Mouse (Mus musculus) limb, embryonic 13.5 days (tissue): ENCODE measurements around the gene Med15. TPM values are rescaled to one million over a fixed set of nuclear protein-coding genes. Genes with fewer than 3 reads are reported as not detected.
"Not testable (repeated sequence)": the region's sequence is repeated elsewhere in the genome, so short reads cannot be mapped to it uniquely, and the experiment has no call there.

ENCODE experiments used
- ATAC-seq: fragments of 200-750 bp; cut with Nextera tagmentation; 2 replicates; pipeline ENCODE4 v1.8.0; 2017; ENCODE audit warnings: low read depth, moderate number of reproducible peaks, moderate TSS enrichment; ENCODE audit not compliant: low FRiP score
- H3K27ac ChIP-seq: fragments of 300-500 bp; sonication (generic); 2 replicates; pipeline ENCODE4 v1.5.1; 2015; ENCODE audit warnings: inconsistent platforms, mild to moderate bottlenecking, moderate library complexity
- H3K27me3 ChIP-seq: fragments of 300-500 bp; sonication (generic); 2 replicates; pipeline ENCODE4 v1.6.1; 2015; ENCODE audit warnings: mild to moderate bottlenecking, inconsistent platforms
- H3K36me3 ChIP-seq: fragments of 300-500 bp; sonication (generic); 2 replicates; pipeline ENCODE4 v1.6.1; 2015; ENCODE audit warnings: inconsistent platforms, mild to moderate bottlenecking, moderate library complexity
- H3K4me1 ChIP-seq: fragments of 300-500 bp; sonication (generic); 2 replicates; pipeline ENCODE4 v1.6.1; 2015; ENCODE audit warnings: inconsistent platforms
- H3K4me2 ChIP-seq: fragments of 300-500 bp; sonication (generic); replicated peaks from 2 replicates; pipeline ENCODE4 v1.6.1; 2015; ENCODE audit warnings: inconsistent platforms, mild to moderate bottlenecking, moderate library complexity
- H3K4me3 ChIP-seq: fragments of 300-500 bp; sonication (generic); 2 replicates; pipeline ENCODE4 v1.5.1; 2015; ENCODE audit warnings: moderate library complexity, mild to moderate bottlenecking, inconsistent platforms
- H3K9ac ChIP-seq: fragments of 300-500 bp; sonication (generic); 2 replicates; pipeline ENCODE4 v1.6.1; 2015; ENCODE audit warnings: mild to moderate bottlenecking, inconsistent platforms
- H3K9me3 ChIP-seq: fragments of 300-500 bp; sonication (generic); 2 replicates; pipeline ENCODE4 v1.6.1; 2016; ENCODE audit warnings: inconsistent platforms
- WGBS: fragments of 180-500 bp; shearing (Covaris S2); methylation state at CpG from one replicate; pipeline ENCODE4 v1.1.7; 2015; 5-methylcytosine and 5-hydroxymethylcytosine counted together
- polyA plus RNA-seq: library from polyadenylated mRNA; unstranded; fragments of >200 nt; fragmentation: Nextera tagmentation; extraction: Ambion mirVana; gene quantifications from 2 replicates; pipeline ENCODE4 v1.2.1, GENCODE M21; 2015

Gene Med15
- polyA plus RNA-seq, 1 experiment from 2014 or later = 49.8 TPM

DNA sequence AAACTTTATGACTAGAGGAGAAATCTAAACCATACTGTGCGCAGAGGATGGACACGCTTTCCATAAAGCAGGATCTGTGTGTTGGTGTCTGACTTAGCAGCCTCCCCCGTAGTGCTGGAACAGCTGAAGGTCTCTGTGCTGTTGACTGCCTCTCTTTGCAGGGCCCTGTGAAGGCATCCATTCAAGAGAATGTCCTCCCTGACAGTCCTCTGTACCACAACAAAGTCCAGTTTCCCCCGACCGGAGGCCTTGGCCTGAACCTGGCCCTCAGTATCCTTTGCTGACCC is 106.5 kb downstream of the Med15 start:
- WGBS = 93% methylated on average over 5 of the region's 5 CpGs

DNA sequence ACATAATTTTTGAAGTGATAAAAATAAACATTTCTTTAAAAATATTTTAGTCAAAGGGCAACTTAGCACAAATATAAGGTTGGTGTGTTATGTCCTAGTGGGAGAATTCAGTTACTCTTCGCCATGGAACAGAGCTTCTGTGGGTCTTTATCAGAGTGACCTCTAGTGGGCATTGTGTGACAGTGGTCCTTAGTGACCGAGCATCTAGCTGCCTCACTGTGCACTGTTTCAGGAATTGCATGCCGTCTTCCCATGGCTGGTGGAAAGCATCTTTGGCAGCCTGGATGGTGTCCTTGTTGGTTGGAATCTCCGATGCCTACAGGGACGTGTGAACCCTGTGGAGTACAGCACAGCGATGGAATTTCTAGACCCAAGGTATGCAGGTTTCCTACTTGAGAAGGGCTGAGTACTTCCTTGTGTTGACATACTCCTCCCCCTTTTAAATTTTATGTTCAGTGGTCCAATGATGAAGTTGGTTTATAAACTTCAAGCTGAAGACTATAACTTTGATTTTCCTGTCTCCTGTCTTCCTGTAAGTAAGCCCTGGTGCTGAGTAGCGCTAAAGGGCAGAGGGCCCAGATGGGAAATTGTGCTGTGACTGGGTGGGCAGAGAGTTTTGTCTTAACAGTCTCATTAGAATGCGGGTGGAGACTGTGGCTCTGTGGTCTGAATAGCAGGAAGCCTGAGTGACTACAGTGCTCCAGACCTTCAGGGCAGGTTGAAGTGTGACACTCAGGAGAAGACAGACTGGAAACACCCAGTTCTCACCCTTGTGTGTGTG is 107.0 kb downstream of the Med15 start:
- Histone ChIP-seq H3K9ac (no peak overlapping the region), H3K4me1 (peaks cover 4% of the 10 kb centered on the region), H3K36me3 (peaks cover 87% of the 10 kb centered on the region), H3K4me3 (no peak overlapping the region), H3K4me2 (no peak overlapping the region), H3K27me3 (no peaks in the 10 kb centered on the region), H3K9me3 (no peaks in the 10 kb centered on the region), H3K27ac (no peak overlapping the region)
- no peak for ATAC-seq
- 71% methylated on average over 8 of the region's 8 CpGs for WGBS

More for the DNA sequence above, 106.5 kb downstream of the Med15 start:
- Histone ChIP-seq H3K9ac (no peak overlapping the region), H3K9me3 (no peaks in the 10 kb centered on the region), H3K27ac (no peak overlapping the region), H3K4me1 (no peaks in the 10 kb centered on the region), H3K4me3 (no peak overlapping the region), H3K36me3 (peaks cover 89% of the 10 kb centered on the region), H3K4me2 (no peak overlapping the region), H3K27me3 (no peaks in the 10 kb centered on the region)
- no peak for ATAC-seq

DNA sequence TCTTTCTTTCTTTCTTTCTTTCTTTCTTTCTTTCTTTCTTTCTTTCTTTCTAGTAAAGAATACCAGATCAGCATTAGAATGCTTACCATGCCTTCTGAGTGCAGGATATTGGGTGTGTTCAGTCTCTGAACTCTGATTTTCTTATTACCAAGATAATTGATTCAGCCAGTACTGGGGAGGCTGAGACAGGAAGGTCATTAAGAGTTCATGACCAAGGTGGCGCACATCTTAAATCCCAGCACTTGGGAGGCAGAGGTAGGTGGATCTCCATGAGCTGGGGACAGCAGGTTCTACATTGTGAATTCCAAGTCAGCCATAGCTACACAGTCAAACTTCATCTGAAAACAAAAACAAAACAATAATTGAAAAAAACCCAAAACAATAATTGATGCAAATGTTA is 110.8 kb downstream of the Med15 start:
- H3K4me2 ChIP-seq = no peak overlapping the region
- no peak overlapping the region for H3K27ac ChIP-seq
- 91% methylated on average over 1 of the region's 1 CpGs for WGBS
- H3K4me3 ChIP-seq = no peak overlapping the region
- no peak for ATAC-seq
- no peaks in the 10 kb centered on the region for H3K9me3 ChIP-seq
- H3K9ac ChIP-seq = no peak overlapping the region
- peaks cover 18% of the 10 kb centered on the region for H3K4me1 ChIP-seq
- 0 out of 2 replicates have a peak, but pooled peaks cover 3% of the 10 kb centered on the region for H3K27me3 ChIP-seq
- H3K36me3 ChIP-seq = peaks cover 49% of the 10 kb centered on the region

DNA sequence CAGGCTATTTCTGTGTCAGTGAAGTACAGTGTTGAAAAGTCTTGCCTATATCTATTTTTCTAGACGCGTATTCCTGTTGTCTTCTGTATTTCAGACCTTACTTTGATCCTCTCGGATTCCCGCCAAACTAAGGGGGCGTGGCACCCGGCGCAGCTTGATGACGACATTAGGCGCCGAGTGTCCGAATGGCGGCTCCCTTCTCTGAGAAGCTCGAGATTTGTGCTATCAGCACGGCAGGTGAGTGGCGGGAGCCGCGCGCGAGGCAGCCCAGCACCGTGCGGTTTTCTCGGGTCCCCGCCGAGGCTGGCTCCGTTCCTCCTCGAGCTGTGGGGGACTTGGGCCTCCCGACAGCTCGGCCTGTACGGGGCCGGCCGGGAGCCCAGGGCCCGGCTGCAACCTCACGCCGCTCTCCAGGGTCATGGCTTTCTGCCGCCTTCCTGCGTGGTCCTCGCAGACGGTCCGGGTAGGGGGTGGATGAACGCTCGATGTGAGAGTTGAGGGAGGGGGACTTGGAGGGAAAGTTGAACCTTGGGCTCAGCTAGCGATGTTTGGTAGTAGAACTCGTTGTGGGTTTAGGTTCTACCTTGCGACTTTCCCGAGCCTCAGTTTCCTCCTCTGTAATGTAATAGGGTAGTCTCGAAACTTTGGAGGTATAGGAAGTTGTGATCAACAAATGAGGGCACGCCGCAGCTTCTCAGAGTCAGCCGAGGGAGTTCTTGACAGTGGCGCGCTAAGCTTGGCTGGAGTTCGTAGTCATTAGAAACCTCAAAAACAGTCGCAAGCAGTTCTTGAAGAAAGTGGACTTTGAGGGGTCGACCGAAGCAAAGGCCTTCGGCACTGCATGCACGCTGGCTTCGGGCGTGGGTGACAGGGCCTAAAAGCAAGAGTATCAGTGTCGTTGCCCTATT is 113.2 kb downstream of the Med15 start, which contains the start of gene Smpd4:
TSS of gene Smpd4 (plus strand) at position 157 of the 908 bp plus-strand sequence.
- WGBS = 3% methylated on average over 60 of the region's 60 CpGs
- Histone ChIP-seq H3K36me3 (peaks cover 29% of the 10 kb centered on the region), H3K27ac (peak within 1 kb of the TSS; percentile 7; the same call in 1 of the 2 replicates), H3K27me3 (0 out of 2 replicates have a peak, but pooled peaks cover 3% of the 10 kb centered on the region), H3K9ac (peak within 1 kb of the TSS; percentile 91), H3K4me1 (peaks cover 18% of the 10 kb centered on the region), H3K4me2 (peak within 1 kb of the TSS; percentile 92), H3K4me3 (peak within 1 kb of the TSS; percentile 90), H3K9me3 (no peaks in the 10 kb centered on the region)
- ATAC-seq = peak; percentile 60; the same call in 1 of the 2 replicates

DNA sequence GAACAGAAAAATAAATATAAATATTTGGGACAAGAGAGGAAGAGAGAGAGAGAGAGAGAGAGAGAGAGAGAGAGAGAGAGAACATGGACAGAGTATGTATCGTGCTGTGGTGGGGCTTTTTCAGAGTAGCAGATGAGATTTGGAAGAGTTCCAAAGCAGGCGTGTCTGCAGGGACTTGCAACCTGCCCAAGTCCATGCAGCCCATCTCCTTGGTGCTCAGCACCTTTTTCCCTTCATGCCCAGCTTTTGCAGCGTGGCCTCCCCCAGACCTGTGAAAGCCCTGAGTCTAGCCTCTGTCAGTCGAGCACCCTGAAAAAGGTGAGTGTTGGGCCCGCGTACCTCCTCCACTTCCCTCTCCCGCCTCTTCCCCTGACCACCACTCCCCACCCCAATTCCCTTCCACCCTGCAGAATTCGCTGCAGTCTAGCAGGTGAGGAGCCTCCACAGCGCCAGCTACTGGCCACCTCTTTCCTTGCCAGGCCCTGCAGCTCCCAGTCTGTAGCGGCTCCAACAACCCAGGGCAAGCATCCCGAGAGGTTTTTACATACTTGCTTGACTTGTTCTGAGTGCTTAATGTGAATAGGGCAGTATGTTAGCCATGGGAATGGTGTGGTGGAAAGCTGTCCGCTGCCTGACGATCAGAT is 114.6 kb downstream of the Med15 start:
- ATAC-seq = 0 out of 2 replicates have a peak, but pooled peaks have one; percentile 18
- Histone ChIP-seq H3K4me3 (no peak overlapping the region), H3K4me1 (peaks cover 18% of the 10 kb centered on the region), H3K27ac (no peak overlapping the region), H3K9me3 (no peaks in the 10 kb centered on the region), H3K4me2 (peak overlapping the region; percentile 45), H3K36me3 (peaks cover 18% of the 10 kb centered on the region), H3K9ac (no peak overlapping the region), H3K27me3 (0 out of 2 replicates have a peak, but pooled peaks cover 3% of the 10 kb centered on the region)
- WGBS = 19% methylated on average over 13 of the region's 13 CpGs

DNA sequence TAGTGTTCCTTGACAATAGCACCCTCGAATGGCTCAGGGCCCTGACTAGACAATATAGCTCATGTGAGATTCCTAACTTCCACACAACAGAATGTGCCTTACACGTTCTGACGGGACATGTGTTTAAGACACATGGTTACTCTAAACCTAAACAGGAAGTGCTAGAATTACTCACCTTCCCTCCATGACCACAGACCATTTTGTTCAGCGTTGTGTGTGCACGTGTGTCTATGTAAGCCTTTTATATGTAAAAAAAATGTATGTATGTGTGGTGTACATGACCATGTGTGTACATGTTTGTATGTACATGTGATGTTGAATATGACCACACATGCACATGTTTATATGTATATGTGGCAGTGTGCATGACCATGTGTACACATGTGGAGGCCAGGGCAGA is 116.5 kb downstream of the Med15 start:
- H3K36me3 ChIP-seq = 0 out of 2 replicates have a peak, but pooled peaks cover 2% of the 10 kb centered on the region
- no peaks in the 10 kb centered on the region for H3K9me3 ChIP-seq
- H3K9ac ChIP-seq = no peak overlapping the region
- H3K27me3 ChIP-seq = 0 out of 2 replicates have a peak, but pooled peaks cover 3% of the 10 kb centered on the region
- no peak overlapping the region for H3K27ac ChIP-seq
- H3K4me1 ChIP-seq = peaks cover 18% of the 10 kb centered on the region
- ATAC-seq = no peak
- 80% methylated on average over 5 of the region's 5 CpGs for WGBS
- H3K4me2 ChIP-seq = no peak overlapping the region
- no peak overlapping the region for H3K4me3 ChIP-seq

DNA sequence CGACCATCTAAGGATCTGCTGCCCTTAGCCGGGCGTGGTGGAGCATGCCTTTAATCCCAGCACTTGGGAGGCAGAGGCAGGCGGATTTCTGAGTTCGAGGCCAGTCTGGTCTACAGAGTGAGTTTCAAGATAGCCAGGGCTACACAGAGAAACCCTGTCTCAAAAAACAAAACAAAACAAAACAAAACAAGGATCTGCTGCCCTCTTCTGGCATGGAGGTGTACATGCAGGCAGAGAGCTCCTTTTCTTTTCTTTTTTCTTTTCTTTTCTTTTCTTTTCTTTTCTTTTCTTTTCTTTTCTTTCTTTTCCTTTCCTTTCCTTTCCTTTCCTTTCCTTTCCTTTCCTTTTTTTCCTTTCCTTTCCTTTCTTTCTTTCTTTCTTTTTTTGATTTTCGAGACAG is 118.0 kb downstream of the Med15 start:
- not testable (repeated sequence) for ATAC-seq, H3K27ac ChIP-seq, H3K4me1 ChIP-seq, H3K9me3 ChIP-seq, H3K9ac ChIP-seq, H3K4me2 ChIP-seq, H3K27me3 ChIP-seq, H3K4me3 ChIP-seq, H3K36me3 ChIP-seq
- 91% methylated on average over 6 of the region's 6 CpGs for WGBS

DNA sequence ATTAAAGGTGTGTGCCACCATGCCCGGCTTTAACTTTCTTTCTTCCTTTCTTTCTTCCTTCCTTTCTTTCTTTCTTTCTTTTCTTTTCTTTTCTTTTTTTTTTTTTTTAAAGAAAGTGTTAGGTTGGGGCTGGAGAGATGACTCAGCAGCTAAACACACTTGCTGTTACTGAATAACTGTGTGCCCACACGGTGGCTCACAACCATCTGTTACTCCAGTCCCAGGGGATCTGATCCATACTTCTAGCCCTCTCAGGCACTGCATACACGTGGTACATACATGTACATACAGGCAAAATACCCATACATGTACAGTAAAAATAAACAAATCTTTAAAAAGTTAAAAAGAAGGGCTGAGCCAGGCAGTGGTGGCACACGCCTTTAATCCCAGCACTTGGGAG is 121.3 kb downstream of the Med15 start:
- no peaks in the 10 kb centered on the region for H3K27me3 ChIP-seq
- no peak overlapping the region for H3K9ac ChIP-seq
- 66% methylated on average over 4 of the region's 4 CpGs for WGBS
- no peak overlapping the region for H3K4me2 ChIP-seq
- H3K36me3 ChIP-seq = no peaks in the 10 kb centered on the region
- H3K9me3 ChIP-seq = no peaks in the 10 kb centered on the region
- ATAC-seq = no peak
- no peaks in the 10 kb centered on the region for H3K4me1 ChIP-seq
- no peak overlapping the region for H3K4me3 ChIP-seq
- H3K27ac ChIP-seq = no peak overlapping the region

DNA sequence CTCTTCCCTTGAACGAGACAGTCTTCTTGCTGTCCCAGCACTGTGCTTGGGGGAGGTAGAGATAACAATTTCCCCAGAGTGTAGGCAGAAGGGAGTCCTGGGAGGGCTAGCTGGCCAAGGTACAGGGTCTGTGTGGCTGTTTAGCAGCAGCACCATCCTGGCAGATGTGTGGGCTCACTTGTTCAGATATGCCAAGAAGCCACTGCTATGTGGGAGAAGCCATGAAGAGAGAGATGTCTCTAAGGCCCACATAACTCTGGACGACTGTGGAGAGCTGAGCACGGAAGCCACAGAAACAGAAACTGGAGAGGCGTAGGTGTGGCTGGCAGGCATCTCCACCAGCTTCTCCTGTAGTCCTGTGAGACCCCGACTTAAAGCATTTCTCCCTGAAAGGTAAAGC is 127.0 kb downstream of the Med15 start:
- Histone ChIP-seq H3K4me1 (no peaks in the 10 kb centered on the region), H3K4me3 (no peak overlapping the region), H3K9me3 (no peaks in the 10 kb centered on the region), H3K9ac (no peak overlapping the region), H3K27ac (no peak overlapping the region), H3K36me3 (no peaks in the 10 kb centered on the region), H3K4me2 (no peak overlapping the region), H3K27me3 (no peaks in the 10 kb centered on the region)
- no peak for ATAC-seq
- WGBS = 78% methylated on average over 5 of the region's 5 CpGs

DNA sequence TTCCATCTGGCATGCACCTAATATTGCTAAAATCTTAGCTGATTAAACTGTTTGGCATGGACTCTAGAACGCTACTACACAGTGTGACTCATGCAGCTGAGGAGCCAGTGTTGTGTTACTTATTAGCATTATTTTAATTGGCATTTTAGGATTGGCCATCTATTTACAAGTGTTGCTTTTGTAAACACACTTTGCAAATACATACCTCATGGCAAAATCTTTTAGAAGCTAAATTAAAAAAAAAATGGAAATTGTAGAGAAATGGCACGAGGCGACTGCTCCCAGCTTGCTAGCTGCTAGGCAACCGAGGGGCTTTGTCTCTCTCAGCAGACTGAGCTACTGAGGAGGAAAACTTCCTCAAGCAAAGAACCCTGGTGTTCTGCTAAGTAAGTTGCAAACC is 127.8 kb downstream of the Med15 start:
- H3K36me3 ChIP-seq = no peaks in the 10 kb centered on the region
- H3K4me1 ChIP-seq = no peaks in the 10 kb centered on the region
- ATAC-seq = no peak
- no peaks in the 10 kb centered on the region for H3K9me3 ChIP-seq
- H3K27ac ChIP-seq = no peak overlapping the region
- H3K27me3 ChIP-seq = no peaks in the 10 kb centered on the region
- no peak overlapping the region for H3K9ac ChIP-seq
- H3K4me3 ChIP-seq = no peak overlapping the region
- 72% methylated on average over 4 of the region's 4 CpGs for WGBS
- no peak overlapping the region for H3K4me2 ChIP-seq
